Mouse (Mus musculus) thymus, adult 2 months (tissue): ENCODE results near the gene Pde4d.

Experiments used
- CTCF ChIP-seq: fragments of 200-500 bp; IDR thresholded peaks from 2 replicates; pipeline ENCODE4 v1.5.1; 2012; ENCODE audit warnings: mild to moderate bottlenecking, control low read depth, low read length, moderate library complexity, borderline replicate concordance; ENCODE audit not compliant: control insufficient read depth, poor library complexity, insufficient read depth; ENCODE audit errors: extremely low read depth
- POLR2A ChIP-seq: fragments of 200-500 bp; IDR thresholded peaks from 2 replicates; pipeline ENCODE4 v1.6.1; 2012; ENCODE audit warnings: mild to moderate bottlenecking, low read length, control low read depth, moderate library complexity; ENCODE audit not compliant: control insufficient read depth, poor library complexity, insufficient read depth; ENCODE audit errors: extremely low read depth

DNA sequence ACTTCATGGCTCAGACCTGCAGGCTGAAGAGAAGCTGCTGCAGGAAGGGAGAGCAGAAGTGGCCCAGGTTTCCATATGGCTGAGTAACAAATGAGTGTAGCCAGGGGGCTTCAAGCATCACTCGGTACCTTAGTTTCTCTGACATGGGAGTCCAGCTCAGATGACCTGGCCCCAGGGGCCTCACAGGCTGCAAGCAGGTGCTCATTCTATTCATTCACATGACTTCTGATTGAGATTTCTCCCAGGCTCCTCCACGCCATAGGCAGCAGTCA, 719.5 kb downstream of the Pde4d start:
- TF ChIP-seq CTCF, result no peak
- no peak for TF ChIP-seq POLR2A
